Mouse (Mus musculus): ENCODE data around the gene Nek10.
"Not testable (repeated sequence)": the region's sequence is repeated elsewhere in the genome, so short reads cannot be mapped to it uniquely, and the experiment has no call there.

Gene Nek10

DNA sequence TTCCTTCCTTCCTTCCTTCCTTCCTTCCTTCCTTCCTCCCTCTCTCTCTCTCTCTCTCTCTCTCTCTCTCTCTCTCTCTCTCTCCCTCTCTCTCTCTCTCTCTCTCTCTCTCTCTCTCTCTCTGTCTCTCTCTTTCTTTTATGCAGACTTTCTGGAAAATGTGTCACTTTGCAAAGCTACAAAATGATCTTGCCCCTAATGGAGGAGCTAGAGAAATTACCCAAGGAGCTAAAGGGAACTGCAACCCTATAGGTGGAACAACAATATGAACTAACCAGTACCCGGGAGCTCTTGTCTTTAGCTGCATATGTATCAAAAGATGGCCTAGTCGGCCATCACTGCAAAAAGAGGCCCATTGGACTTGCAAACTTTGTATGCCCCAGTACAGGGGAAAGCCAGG lies at the start of gene Nek10:
Nek10 (plus strand) TSS at position 301 of the 400 bp plus-strand sequence.
- ATAC-seq (ENCODE audit: insufficient number of reproducible peaks, low FRiP score, low TSS enrichment), result not testable (repeated sequence)

DNA sequence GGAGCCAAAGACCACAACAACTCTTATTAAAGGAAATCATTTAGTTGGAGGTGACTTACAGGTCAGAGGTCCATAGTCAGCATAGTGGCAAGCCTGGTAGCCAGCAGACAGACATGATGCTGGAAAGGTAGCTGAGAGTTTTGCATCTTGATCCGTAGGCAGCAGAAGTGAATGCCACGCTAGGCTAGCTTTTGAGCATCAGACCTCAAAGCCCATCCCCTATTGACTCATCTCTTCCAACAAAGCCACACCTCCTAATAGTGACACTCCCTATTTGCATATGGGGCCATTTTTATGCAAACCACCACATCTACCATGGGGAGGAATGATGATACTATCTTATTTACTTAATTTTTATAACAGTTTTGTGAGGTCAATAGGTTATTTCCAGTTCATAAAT lies 22.0 kb upstream of the Nek10 start:
- no peak for ATAC-seq (ENCODE audit: insufficient number of reproducible peaks, low FRiP score, low TSS enrichment)

DNA sequence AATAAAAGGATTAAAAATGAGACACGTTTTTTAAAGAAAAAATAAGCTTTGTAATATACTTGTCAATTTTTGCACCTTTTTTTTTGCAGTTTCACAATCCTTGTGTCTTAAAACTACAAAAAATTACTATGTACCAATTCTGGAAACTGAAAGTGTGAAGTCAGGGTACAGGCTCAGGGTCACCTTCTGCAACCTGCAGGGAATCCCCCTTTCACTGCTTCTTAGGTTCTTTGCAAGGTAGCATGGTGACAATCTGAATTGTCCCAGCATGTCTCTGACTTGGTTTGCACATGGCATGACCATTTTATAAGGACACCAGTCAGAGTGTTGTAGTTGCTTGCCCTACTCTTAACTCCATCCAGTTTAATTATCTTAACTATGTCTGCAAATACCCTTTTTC lies 19.0 kb upstream of the Nek10 start:
- no peak for ATAC-seq (ENCODE audit: insufficient number of reproducible peaks, low FRiP score, low TSS enrichment)

DNA sequence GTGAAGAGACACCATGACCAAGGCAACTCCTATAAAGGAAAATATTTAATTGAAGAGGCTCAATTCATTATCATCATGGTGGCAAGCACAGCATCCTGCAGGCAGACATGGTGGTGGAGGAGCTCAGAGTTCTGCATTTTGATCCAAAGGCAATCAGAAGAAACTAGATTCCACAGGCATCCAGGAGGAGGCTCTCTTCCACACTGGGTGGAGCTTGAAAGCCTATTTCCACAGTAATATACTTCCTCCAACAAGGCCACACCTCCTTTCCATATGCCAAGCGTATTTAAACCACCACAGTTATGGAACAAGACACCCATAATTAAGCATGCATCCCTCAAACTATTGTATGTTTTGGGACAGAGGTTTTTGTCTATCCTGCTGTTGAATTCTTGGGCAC lies 16.2 kb upstream of the Nek10 start:
- no peak for ATAC-seq (ENCODE audit: insufficient number of reproducible peaks, low FRiP score, low TSS enrichment)

DNA sequence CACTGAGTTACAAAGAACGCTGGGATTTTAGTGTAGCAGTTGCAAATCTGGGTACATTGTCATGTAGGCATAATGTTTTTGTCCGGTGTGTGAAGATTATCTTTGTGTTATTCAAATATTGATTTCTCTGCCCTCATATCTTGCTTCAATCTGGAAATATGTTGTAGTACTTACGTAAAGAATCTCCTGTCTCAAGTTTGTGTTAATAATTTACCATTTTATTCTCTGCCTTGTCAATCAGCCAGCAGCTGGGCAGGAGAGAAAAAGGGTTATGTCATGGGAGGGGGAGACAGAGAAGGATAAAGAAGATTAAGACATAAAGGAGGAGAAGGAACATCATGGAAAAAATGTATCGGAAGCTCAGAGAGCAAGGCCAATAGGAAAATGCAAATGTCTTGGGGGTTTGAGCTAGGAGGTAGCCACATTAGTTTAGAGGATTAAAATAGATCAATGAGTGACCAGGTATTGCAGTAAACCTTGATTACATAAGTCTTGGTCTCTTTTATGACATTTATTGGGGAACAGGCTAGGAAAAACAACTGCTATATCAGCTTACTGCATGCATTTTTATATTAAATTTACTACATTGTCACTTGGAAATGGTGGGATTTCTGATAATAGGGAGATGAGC lies 13.3 kb upstream of the Nek10 start:
- no peak for ATAC-seq (ENCODE audit: insufficient number of reproducible peaks, low FRiP score, low TSS enrichment)

DNA sequence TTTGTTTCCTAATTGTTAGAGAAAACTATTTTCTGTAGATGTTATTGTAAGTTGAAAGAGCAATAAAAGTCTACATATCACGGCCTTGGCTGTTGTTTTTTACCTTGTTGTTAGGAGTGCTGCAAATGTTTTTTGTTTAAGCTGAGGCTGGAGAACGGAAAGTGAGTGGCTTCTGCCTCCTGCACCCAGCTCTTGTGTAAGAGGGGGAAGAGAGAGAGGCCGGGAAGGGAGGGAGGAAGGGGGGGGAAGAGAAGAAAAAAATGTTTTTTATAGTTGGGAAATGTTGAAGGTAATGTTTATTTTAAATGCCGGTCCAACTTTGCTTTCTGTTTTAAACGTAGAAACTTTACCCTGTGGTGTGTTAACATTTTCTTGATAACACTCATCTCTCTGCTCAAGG lies 3.4 kb upstream of the Nek10 start:
- no peak for ATAC-seq (ENCODE audit: insufficient number of reproducible peaks, low FRiP score, low TSS enrichment)

DNA sequence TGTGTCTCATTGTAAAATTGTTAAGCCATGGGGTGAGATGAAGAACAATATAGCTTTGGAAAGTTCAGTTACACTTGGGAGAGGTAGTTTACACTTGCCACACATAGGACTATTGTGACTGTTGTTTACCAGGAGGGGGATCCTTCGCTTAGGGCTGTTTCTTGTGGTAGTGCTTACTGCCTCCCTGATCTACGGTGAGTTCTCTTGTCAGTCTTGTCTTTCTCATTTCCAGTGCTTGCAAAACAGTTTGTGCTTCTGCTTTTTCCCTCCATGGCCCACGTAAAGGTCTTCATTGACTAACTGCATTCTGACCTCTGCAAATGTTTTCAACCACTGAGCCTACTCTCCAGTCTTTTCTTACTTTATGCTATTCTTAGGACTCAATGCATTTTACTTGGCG lies 2.9 kb upstream of the Nek10 start:
- ATAC-seq (ENCODE audit: insufficient number of reproducible peaks, low FRiP score, low TSS enrichment), result no peak

DNA sequence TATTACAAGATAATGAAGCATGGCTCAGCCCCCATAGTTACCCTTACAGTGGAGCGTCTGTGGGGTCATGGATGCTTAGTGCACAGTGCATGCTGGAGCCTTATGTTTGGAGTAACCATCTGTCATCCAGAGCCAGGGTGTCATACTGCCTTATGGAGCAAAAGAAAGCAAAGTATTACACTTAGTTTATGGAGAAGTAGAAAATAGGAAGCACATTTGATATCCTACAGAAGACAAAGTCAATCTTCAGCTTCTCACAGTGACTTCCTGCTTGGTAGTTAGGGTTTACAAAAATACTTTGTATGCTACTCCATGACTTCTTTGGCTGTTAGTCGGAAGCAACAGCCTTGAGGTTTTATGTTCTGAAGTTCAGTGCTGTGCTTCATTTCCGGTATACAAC lies 2.4 kb upstream of the Nek10 start:
- ATAC-seq (ENCODE audit: insufficient number of reproducible peaks, low FRiP score, low TSS enrichment), result no peak

DNA sequence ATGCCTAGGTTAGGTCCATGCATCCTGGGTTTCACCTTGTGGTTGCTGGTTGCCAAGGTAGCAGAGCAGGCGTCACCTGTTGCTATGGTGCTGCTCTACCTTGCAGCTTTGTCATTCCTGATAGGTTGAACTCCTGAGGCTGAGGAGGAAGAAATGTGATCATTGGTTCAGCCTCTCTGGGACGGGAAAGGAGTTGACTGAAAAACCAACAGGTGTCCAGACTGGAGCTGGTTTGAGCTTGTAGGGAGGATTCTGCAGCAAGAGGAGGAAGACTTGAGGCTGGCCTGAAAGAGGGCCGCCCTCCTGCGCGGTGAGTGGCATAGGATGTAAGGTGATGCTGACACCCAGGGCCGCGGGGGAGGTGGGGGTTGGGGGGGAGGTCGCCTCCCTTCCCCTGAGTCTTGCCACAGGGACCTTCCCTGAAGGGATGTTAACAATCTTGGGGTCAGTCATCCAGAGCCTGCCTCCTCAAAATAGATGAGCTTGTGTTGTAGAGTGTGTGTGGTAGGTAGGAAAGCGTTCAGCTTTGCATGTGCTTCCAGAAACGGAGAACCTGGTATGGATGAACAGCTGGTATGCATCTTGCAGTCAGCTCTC lies 804 bp downstream of the Nek10 start:
- ATAC-seq (ENCODE audit: insufficient number of reproducible peaks, low FRiP score, low TSS enrichment), result no peak

DNA sequence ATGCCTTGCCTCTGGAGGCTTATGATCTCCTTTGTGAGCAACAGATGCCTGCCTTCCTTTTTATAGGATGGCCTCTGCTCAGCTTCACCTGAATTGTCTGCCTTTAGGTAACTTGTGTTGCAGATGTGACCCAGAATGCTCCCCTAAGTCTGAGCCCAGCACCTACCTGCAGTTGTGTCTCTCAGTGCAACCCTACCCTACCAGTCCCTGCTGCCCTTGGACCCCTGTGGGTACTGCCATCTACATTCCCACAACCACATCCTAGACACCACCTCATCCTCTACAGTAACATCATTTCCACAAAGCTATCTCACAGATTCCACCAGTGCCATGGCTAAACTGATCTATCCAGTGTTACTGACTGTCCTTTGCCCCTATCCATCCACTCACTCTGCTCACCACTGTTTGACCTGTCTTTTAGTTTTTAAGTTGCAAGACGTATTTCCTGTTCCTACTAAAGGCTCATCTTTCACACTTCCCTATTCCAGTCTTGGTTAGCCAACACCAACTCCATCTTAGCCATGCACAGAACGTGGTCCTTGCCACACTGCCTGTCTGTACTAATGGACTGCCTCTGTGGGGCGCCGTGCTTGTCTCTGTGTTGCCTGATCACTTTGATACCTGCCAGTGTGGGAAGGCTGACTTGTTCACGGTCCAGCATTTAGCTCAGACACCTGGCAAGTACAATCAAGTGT lies 1.4 kb downstream of the Nek10 start:
- no peak for ATAC-seq (ENCODE audit: insufficient number of reproducible peaks, low FRiP score, low TSS enrichment)

DNA sequence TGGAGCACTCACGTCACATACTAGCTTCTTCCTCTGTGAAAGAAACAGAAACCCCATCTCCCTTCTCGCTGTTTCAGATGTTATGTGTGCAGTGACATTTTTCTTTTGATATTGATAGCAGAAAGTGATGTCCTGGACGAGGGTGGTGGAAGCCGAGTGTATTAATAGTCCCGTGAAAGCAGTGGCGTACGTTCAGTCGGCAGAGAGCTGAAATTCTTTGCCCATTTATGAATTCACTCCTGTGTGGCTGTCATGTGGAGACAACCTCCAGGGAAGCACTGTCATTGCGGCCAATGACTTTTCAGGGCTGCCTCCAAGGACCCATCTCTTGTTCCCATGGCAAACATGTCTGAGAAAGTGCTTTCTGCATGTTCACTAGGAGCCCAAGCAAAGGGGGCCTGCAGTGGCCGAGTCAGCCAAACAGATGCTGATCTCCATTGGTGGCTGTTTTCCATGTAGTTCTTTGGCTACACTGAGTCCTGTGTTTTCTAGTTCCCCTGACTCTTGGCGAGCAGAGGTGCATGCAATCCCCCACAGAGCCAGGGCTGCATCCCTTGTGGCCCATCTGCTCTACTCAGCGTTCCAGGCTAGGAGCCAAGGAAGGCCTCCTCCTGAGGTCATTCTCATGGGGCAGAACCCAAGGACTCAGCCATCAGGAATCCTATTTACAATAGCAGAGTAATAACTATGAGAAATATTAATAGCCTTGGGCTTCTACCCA lies 29.5 kb downstream of the Nek10 start:
- ATAC-seq (ENCODE audit: insufficient number of reproducible peaks, low FRiP score, low TSS enrichment), result peak; percentile 89

DNA sequence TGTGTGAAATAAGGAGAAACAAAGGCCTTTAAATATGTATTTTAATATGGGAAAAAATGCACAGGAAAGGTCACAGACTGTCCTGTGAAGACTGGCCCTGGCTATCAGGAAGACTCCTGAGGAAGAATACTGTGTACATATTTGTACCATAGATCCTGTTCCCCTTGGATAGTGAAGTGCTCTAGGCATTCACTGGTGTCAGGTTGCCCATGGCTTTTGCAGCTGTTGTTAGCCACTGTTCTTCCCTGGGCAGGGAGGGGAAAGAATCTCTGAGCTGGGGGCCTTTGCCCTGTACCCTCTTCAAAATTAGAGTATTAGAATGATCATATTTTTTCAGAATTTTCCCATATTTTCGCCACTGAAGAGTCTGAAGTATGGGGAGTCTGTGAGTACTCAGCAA lies 30.3 kb downstream of the Nek10 start:
- no peak for ATAC-seq (ENCODE audit: insufficient number of reproducible peaks, low FRiP score, low TSS enrichment)

DNA sequence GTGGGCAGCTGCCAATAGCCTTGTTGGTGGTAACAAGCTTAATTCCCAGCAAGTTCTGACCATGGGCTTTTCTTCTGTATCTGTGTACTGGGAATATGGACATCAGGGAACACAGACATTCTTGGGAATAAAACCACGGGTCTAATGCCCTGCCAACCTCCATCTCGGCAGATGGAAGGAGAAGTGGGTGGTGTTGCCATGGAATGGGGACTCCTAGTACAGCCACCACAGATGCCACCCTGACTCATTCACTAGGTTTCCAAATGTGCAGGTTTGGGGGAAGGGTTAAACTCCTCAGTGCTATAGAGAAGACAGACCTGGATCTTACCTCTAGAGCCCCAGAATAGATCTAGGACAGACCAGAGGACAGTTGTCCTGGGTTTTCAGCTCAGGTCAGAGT lies 31.1 kb downstream of the Nek10 start:
- no peak for ATAC-seq (ENCODE audit: insufficient number of reproducible peaks, low FRiP score, low TSS enrichment)

DNA sequence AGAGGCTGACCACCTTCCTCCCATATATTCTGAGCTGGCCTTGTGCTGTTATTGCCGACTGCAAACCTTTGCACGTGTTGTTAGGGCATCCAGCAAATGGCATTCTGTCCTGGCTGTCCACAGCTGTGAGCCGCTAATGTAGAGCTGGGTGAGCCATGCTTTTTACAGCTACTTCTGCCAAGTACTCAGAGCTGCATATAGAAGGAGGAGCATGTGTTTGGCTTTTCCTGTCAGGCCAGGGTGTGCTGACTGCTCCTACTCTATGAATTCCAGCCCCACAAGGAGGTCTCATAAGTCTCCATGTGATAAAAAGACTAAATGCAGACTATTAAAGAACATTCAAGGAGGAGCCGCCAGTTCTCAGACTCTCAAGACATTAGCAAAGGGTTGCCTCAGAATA lies 34.4 kb downstream of the Nek10 start:
- 0 out of 2 replicates have a peak, but pooled peaks have one; percentile 0 for ATAC-seq (ENCODE audit: insufficient number of reproducible peaks, low FRiP score, low TSS enrichment)

DNA sequence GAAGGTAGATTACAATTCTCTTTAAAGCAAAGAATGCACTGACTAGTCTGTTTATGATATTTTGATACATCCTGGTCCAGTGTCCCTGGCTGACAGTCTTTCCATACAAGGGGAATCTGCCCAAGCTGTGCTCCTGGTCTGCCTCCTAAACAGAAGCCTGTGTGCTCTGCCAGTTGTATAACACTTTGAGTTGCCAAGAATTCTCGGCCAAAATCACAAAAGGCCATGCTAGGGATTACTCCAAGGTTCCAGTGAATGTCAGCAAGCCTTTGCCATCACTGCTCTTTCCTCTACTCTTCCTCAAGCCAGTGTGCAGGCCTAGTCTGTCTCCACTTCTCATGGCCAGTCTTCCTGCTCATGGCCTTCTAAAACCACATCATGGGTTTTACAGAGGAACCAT lies 34.9 kb downstream of the Nek10 start:
- peak; percentile 78 for ATAC-seq (ENCODE audit: insufficient number of reproducible peaks, low FRiP score, low TSS enrichment)

DNA sequence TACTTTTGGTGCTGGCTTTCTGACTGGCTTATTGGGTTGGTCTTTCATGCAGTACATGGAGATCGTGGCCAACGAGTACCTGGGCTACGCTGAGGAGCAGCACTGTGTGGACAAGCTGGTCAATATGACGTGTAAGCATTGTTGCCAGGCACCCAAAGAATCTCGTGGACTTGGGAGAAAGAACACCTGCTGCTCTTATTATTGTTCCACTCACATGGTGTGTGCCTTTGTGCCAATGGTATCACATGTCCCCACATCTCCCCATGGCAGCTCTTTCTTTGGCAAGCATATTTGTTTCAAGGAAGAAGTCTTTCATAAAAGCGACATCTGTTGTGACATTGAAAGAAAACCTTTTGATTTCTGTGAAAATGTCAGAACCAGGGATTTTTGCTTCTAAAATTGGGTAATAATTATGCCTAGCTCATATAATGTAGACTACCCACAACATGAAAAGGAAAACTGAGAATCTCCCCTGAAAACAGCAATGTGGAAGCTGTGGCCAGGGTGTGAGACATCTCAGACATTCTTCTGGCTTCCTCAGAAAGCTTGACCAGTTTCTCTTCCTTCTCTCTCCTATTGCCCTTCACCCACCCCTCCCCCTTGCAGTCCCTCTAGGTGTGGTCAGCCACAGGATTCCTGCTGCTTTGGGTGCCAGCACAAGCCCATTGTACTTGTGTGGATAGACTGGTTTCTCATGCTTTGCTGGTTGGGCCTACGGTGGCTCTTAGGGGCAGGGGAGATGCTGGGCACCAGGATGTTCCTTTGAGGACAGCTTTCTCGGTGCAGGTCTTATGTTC lies 39.7 kb downstream of the Nek10 start:
- 0 out of 2 replicates have a peak, but pooled peaks have one; percentile 13 for ATAC-seq (ENCODE audit: insufficient number of reproducible peaks, low FRiP score, low TSS enrichment)

DNA sequence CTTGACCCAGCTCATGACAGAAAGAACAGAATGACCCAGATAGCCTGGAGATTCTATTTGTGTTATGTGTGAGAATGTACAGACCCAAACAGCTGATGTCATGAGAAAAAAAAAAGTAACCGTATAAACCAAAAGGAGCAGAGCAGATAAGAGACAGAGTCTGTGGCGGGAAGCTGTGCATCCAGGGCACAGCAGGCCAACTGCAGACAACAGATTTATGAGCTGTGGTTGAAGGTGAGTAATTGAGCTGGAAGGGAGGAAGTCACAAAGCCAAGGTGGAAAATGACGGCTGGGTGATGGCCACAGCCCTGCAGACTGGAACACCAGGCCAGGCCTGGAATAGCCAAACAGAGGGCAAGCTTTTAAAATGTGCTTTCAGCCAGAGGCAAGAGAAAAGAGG lies 49.6 kb downstream of the Nek10 start:
- ATAC-seq (ENCODE audit: insufficient number of reproducible peaks, low FRiP score, low TSS enrichment), result peak; percentile 63

DNA sequence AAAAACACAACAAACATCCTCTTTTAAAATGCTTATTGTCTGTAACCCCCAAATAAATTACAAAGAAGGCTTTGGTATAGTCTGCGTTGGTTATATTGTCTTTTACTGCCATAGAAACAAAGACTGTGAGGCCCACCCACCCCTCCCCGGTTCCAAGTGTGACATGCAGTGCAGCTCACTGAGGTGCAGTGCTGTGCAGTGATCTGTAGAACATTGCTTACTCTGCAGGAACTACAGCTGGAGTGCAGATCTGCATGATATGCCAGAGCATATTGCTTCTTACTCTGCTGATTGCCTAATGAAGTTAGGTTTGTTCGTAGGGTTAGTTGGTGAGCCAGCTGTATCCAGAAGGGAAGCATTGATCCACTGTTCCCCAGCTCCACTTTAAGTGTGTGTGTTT lies 57.1 kb downstream of the Nek10 start:
- ATAC-seq (ENCODE audit: insufficient number of reproducible peaks, low FRiP score, low TSS enrichment), result no peak

DNA sequence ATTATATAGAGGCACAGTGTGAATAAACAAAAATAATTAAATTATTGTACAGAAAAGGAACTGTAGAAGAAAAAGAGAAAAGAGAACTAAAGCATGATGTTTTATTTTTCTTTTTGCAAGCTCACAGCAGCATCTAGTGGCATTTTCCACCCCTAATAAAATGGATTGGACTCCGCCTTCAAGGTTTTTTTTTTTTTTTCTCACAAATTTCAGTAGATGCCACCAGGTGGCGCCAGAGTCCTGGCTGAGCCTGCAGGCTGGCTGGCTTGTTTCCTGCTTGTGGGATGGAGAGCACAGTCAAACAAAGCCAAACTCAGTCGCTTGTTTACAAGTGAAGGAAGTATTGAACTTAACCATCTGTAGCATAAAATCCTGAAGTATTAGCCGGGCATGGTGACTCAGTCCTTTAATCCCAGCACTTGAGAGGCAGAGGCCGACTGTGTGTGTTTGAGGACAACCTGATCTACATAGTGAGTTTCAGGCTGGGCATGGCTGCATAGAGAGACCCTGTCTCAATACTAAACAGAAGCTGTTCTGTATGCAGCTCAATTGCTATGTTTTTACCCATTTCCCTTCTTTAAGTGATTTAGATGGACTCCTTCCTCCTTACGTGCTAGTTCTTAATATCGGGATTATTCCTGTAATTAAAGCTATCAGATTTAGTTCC lies 60.6 kb downstream of the Nek10 start:
- ATAC-seq (ENCODE audit: insufficient number of reproducible peaks, low FRiP score, low TSS enrichment), result peak; percentile 82

DNA sequence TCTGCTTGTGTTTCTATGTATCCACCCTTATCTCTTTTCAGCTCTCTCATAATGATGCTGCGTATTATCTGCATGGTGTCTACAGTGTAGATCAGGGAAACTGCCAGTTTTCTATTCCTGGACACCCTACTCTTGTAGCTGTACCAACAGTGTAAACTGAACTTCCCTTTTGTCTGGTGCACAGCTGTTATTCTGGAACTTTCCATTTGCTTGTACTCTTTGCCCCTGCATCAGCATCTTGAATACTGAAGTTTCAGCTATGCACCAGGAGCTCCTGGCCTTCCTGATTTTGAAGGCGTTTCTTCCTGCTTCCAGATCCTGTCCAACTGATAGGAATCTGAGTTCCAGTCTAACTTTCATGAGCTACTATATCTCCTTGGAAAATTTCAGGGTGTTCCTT lies 66.0 kb downstream of the Nek10 start:
- no peak for ATAC-seq (ENCODE audit: insufficient number of reproducible peaks, low FRiP score, low TSS enrichment)

Measured in cerebellum, adult (tissue).